Mouse (Mus musculus) cortical plate, adult 2 months (tissue): ENCODE measurements around the gene Tmem267.
"Not testable (repeated sequence)": the region's sequence is repeated elsewhere in the genome, so short reads cannot be mapped to it uniquely, and the experiment has no call there.

Experiments
- CTCF ChIP-seq: fragments of 200-500 bp; IDR thresholded peaks from 2 replicates; pipeline ENCODE4 v1.5.1; 2011; ENCODE audit warnings: mild to moderate bottlenecking, control low read depth, low read length; ENCODE audit not compliant: insufficient read depth; ENCODE audit errors: extremely low read depth
- POLR2A ChIP-seq: fragments of 200-500 bp; IDR thresholded peaks from 2 replicates; pipeline ENCODE4 v1.6.1; 2011; ENCODE audit warnings: mild to moderate bottlenecking, low read length, control low read depth; ENCODE audit not compliant: insufficient read depth; ENCODE audit errors: extremely low read depth

GRCm38 (mm10) chr13:119492083-119492482 lies 4.2 kb downstream of the Tmem267 start:
- not testable (repeated sequence) for TF ChIP-seq CTCF, POLR2A
